Mouse (Mus musculus): ENCODE data around the gene Psmb5. TPM values are rescaled to one million over a fixed set of nuclear protein-coding genes. Genes with fewer than 3 reads are reported as not detected.

The Psmb5 gene
- polyA plus RNA-seq (2014; fragmentation: Nextera tagmentation; extraction: Ambion mirVana) = 428 and 435 TPM in 2 replicates

DNA sequence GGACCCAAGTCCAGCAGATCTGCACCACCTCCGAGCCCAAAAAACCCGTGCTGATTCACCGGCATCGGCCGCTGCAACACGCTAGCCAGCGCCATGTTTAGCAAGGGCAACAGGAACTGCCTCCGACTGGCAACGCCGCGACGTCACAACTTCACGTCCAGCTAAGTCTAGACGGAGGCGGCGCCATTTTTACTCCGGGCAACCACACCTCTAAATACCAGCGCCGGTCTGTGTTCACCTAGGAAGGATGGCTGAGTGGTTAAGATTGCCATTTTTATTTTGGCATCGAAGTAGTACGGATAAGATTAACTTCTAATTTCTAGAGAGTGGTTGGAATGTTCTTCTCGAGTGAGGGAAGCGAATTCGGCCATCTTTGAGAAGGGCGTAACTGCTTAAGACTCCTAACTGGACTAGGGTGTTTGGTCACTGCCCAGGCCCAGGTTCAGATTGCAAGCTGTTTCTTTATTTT lies at the start of gene Psmb5:
Psmb5 (minus strand) TSS at position 126 of the 469 bp plus-strand sequence.
- WGBS = under 1% methylated on average over 22 of the region's 25 CpGs
- Histone ChIP-seq H3K36me3 (ENCODE audit: control insufficient read depth, insufficient read depth, low read length) (0 out of 2 replicates have a peak, but pooled peaks cover 6% of the 10 kb centered on the region), H3K4me2 (ENCODE audit: low read depth, low read length) (peak within 1 kb of the TSS; percentile 83), H3K9ac (replicated peaks; ENCODE audit: low read depth, low read length) (peak within 1 kb of the TSS; percentile 85), H3K4me1 (ENCODE audit: control insufficient read depth, insufficient read depth, low read length) (peaks cover 7% of the 10 kb centered on the region; the same call in 1 of the 2 replicates), H3K27me3 (ENCODE audit: control insufficient read depth, insufficient read depth, low read length) (no peaks in the 10 kb centered on the region), H3K27ac (ENCODE audit: low read depth, low read length) (peak within 1 kb of the TSS; percentile 78), H3K9me3 (ENCODE audit: control insufficient read depth, low read length) (no peaks in the 10 kb centered on the region), H3K4me3 (ENCODE audit: low read depth, low read length) (peak within 1 kb of the TSS; percentile 80)
- peak; percentile 88 for ATAC-seq (ENCODE audit: low read depth)

DNA sequence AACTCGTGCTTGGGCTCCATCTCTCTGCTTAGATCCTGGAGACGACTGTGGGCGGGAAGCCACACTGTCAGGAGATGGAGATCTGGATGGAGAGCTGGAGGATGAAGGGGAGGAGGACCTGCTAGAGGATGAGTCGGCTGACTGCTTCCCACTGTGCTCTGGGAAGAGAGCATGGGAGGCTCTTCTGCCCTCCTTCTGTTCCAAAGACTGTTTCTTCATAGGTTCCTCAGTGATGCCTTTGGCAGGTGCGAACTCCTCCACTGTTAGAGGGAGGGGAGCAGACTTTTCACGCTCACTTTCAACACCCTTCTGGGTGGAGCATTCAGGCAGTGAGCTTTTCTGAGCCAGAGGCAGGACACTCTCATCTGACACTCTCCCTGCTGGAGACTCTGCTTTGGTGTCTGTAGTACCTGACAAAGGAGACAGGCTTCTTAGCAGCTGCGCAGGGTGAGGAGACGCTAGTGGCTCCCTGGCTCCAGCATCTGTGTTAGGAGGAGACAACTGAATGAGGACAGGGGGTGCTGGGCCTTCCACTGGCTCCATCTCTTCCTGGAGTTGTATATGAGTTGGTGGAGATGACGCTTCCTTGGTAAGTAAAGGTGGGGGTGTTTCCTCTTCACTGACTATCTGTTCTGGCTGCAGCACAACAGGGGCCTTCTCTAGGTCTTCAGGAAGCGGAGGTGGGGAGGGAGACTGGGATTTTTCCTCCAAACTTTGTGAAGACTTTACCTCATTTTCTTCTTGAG lies 46.8 kb upstream of the Psmb5 start:
- no peak for ATAC-seq (ENCODE audit: low read depth)
- Histone ChIP-seq H3K9ac (replicated peaks; ENCODE audit: low read depth, low read length) (no peak overlapping the region), H3K9me3 (ENCODE audit: control insufficient read depth, low read length) (no peaks in the 10 kb centered on the region), H3K4me1 (ENCODE audit: control insufficient read depth, insufficient read depth, low read length) (no peaks in the 10 kb centered on the region), H3K27me3 (ENCODE audit: control insufficient read depth, insufficient read depth, low read length) (no peaks in the 10 kb centered on the region), H3K4me2 (ENCODE audit: low read depth, low read length) (no peak overlapping the region), H3K36me3 (ENCODE audit: control insufficient read depth, insufficient read depth, low read length) (peaks cover 73% of the 10 kb centered on the region), H3K4me3 (ENCODE audit: low read depth, low read length) (no peak overlapping the region), H3K27ac (ENCODE audit: low read depth, low read length) (no peak overlapping the region)
- 94% methylated on average over 10 of the region's 10 CpGs for WGBS

DNA sequence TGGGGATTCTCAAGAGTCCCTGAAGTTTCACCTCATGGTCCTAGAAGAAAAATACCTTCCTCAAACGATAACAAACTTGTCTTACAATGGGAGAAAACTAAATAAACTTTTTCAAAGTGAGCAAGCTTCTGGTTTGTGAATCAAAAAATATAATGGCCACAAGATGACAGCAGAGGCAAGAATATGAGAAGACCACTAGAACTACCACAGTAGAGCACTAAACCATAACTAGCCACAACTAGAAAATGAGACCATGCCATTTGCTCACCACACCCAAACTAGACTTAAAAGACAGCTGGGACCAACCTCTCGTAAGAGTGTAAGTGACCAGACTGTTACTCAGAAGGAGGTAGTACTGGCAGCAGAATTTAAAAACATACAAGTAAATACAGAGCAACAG lies 42.2 kb upstream of the Psmb5 start:
- no peak overlapping the region for H3K4me2 ChIP-seq (ENCODE audit: low read depth, low read length)
- H3K4me3 ChIP-seq (ENCODE audit: low read depth, low read length) = no peak overlapping the region
- H3K9me3 ChIP-seq (ENCODE audit: control insufficient read depth, low read length) = no peaks in the 10 kb centered on the region
- no peaks in the 10 kb centered on the region for H3K4me1 ChIP-seq (ENCODE audit: control insufficient read depth, insufficient read depth, low read length)
- WGBS = 97% methylated on average over 2 of the region's 2 CpGs
- H3K9ac ChIP-seq (replicated peaks; ENCODE audit: low read depth, low read length) = no peak overlapping the region
- ATAC-seq (ENCODE audit: low read depth) = no peak
- H3K27ac ChIP-seq (ENCODE audit: low read depth, low read length) = no peak overlapping the region
- no peaks in the 10 kb centered on the region for H3K27me3 ChIP-seq (ENCODE audit: control insufficient read depth, insufficient read depth, low read length)
- peaks cover 67% of the 10 kb centered on the region for H3K36me3 ChIP-seq (ENCODE audit: control insufficient read depth, insufficient read depth, low read length)

DNA sequence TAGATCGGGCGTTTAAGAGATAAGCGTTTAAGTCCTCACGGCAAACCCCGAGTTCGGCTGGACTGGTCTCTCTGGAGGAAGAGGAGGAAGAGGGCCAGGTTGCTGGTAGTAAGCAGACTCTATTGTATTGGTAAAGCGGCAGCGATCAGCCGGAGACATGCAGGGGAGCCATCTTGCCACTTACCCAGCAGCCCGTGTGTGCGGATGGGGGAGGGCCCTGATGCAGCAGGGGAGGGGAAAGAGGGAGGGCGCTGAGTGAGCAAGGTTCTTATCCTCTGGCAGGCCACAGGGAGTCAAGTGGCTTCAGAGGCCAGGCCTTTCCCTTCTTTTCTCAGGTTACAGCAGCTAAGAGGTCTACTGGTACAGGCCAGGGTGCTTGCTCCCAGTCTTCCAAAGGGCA lies 35.7 kb upstream of the Psmb5 start:
- peaks cover 23% of the 10 kb centered on the region for H3K4me1 ChIP-seq (ENCODE audit: control insufficient read depth, insufficient read depth, low read length)
- H3K27ac ChIP-seq (ENCODE audit: low read depth, low read length) = peak overlapping the region; percentile 79
- H3K4me2 ChIP-seq (ENCODE audit: low read depth, low read length) = peak overlapping the region; percentile 85
- peak overlapping the region; percentile 78 for H3K9ac ChIP-seq (replicated peaks; ENCODE audit: low read depth, low read length)
- peak; percentile 89 for ATAC-seq (ENCODE audit: low read depth)
- no peaks in the 10 kb centered on the region for H3K9me3 ChIP-seq (ENCODE audit: control insufficient read depth, low read length)
- under 1% methylated on average over 12 of the region's 12 CpGs for WGBS
- H3K36me3 ChIP-seq (ENCODE audit: control insufficient read depth, insufficient read depth, low read length) = peaks cover 39% of the 10 kb centered on the region
- H3K4me3 ChIP-seq (ENCODE audit: low read depth, low read length) = peak overlapping the region; percentile 63
- no peaks in the 10 kb centered on the region for H3K27me3 ChIP-seq (ENCODE audit: control insufficient read depth, insufficient read depth, low read length)

DNA sequence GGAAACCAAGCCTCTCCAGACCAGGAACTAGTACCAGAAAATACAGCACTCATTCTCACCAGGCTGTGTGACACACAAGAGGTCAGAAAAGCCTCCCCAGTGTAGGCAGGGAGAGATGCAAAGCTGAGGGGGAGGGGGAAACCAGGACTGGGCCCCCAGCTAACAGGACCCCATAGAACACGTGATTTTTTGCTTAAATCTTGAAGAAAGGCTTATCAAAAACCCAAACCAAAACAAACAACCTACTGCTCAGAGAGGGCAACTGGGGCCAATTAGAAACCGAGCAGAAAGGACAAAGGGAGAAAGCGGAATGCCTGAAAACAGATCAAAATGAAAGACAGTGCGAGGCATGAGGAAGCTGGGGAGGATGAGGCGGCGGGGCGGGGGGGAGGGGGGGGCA lies 35.0 kb upstream of the Psmb5 start:
- no peaks in the 10 kb centered on the region for H3K27me3 ChIP-seq (ENCODE audit: control insufficient read depth, insufficient read depth, low read length)
- under 1% methylated on average over 7 of the region's 7 CpGs for WGBS
- peak overlapping the region; percentile 63 for H3K4me3 ChIP-seq (ENCODE audit: low read depth, low read length)
- peak overlapping the region; percentile 79 for H3K27ac ChIP-seq (ENCODE audit: low read depth, low read length)
- no peaks in the 10 kb centered on the region for H3K9me3 ChIP-seq (ENCODE audit: control insufficient read depth, low read length)
- peak overlapping the region; percentile 78 for H3K9ac ChIP-seq (replicated peaks; ENCODE audit: low read depth, low read length)
- ATAC-seq (ENCODE audit: low read depth) = no peak
- peaks cover 40% of the 10 kb centered on the region for H3K36me3 ChIP-seq (ENCODE audit: control insufficient read depth, insufficient read depth, low read length)
- peaks cover 24% of the 10 kb centered on the region for H3K4me1 ChIP-seq (ENCODE audit: control insufficient read depth, insufficient read depth, low read length)
- peak overlapping the region; percentile 85 for H3K4me2 ChIP-seq (ENCODE audit: low read depth, low read length)

DNA sequence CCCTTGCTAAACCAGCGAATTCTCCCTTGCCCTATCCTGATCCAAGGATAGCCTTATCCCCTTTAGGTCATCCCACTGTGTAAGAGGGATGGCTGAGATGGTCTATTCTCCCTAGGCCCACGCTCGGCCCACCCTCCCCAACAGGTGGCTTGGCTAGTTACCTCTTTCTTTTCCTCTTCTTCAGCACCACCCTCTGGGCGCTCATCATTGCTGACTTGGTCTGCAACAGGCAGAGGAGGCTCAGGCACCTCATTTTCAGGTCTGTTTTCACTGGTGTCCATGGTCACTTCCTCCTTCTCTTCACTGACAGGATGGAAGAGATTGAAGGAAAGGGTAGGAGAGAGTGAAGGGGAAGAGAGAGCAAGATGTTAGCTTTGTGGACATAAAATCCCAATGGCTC lies 33.7 kb upstream of the Psmb5 start:
- peaks cover 24% of the 10 kb centered on the region for H3K4me1 ChIP-seq (ENCODE audit: control insufficient read depth, insufficient read depth, low read length)
- no peaks in the 10 kb centered on the region for H3K9me3 ChIP-seq (ENCODE audit: control insufficient read depth, low read length)
- peak overlapping the region; percentile 6; the same call in 1 of the 2 replicates for H3K4me2 ChIP-seq (ENCODE audit: low read depth, low read length)
- no peak overlapping the region for H3K9ac ChIP-seq (replicated peaks; ENCODE audit: low read depth, low read length)
- no peak overlapping the region for H3K27ac ChIP-seq (ENCODE audit: low read depth, low read length)
- H3K4me3 ChIP-seq (ENCODE audit: low read depth, low read length) = peak overlapping the region; percentile 63; the same call in 1 of the 2 replicates
- H3K36me3 ChIP-seq (ENCODE audit: control insufficient read depth, insufficient read depth, low read length) = peaks cover 51% of the 10 kb centered on the region
- ATAC-seq (ENCODE audit: low read depth) = 0 out of 2 replicates have a peak, but pooled peaks have one; percentile 11
- 80% methylated on average over 4 of the region's 4 CpGs for WGBS
- H3K27me3 ChIP-seq (ENCODE audit: control insufficient read depth, insufficient read depth, low read length) = no peaks in the 10 kb centered on the region

DNA sequence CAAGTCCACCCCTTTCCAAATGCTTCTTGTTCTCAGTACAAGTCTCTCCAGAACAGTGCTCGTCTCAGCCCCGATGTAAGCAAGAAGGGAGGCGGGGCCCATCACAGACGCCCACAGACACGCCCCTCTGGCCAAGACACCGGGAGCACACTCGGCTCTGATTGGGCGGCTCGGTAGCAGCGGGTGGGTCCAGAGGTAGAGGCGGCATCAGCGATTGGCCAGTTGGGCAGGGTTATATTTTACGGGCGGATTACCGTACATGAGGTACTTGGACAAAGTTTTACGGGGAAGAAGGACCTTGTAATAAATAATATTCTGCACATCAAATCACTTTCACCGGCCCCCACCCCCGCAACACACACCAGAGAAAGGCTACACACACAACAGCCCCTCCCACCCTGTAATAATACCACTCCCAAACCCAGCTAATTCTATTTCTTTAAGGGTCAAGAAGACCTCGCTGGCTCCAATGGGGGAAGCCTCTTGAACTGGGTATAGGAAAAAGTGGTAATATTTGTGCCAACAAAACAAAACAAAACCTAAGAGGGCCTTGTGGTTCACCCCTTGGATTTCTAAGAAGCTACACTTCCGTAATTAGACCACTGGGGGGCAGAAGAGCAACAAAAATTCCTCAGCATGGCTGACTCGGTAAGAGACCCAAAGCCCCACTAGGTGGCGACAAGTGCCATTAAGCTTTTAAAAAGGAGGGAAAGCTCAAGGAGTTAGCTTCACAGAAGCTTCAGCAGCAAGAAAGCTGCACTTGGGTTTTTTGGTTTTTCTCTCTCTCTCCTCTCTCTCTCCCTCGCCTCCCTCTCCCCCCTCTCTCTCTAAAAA lies 33.0 kb upstream of the Psmb5 start:
- Histone ChIP-seq H3K9me3 (ENCODE audit: control insufficient read depth, low read length) (no peaks in the 10 kb centered on the region), H3K4me3 (ENCODE audit: low read depth, low read length) (no peak overlapping the region), H3K4me1 (ENCODE audit: control insufficient read depth, insufficient read depth, low read length) (peaks cover 24% of the 10 kb centered on the region), H3K4me2 (ENCODE audit: low read depth, low read length) (peak overlapping the region; percentile 6; the same call in 1 of the 2 replicates), H3K36me3 (ENCODE audit: control insufficient read depth, insufficient read depth, low read length) (peaks cover 52% of the 10 kb centered on the region), H3K27me3 (ENCODE audit: control insufficient read depth, insufficient read depth, low read length) (no peaks in the 10 kb centered on the region), H3K27ac (ENCODE audit: low read depth, low read length) (no peak overlapping the region), H3K9ac (replicated peaks; ENCODE audit: low read depth, low read length) (no peak overlapping the region)
- whole genome bisulfite sequencing = 69% methylated on average over 23 of the region's 23 CpGs
- ATAC-seq (ENCODE audit: low read depth) = peak; percentile 38

DNA sequence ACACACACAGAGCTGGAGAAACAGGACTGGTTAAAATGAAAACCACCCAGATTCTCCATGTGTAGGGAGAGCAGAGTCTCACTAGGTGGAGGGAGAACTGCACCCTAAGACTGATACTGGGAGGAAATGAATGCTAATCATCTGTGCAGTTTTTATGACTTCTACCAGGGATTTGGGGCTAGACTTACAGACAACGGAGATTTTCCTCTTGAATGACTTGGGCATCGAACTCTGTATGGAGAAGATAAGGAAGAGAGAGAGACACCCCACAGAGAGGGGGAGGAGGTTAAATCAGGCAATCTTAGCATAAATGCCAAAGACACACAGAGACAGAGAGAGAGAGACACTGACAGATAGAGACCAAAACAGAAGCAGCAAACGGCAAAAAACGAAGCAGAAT lies 30.1 kb upstream of the Psmb5 start:
- H3K4me1 ChIP-seq (ENCODE audit: control insufficient read depth, insufficient read depth, low read length) = peaks cover 24% of the 10 kb centered on the region
- ATAC-seq (ENCODE audit: low read depth) = no peak
- H3K4me3 ChIP-seq (ENCODE audit: low read depth, low read length) = no peak overlapping the region
- H3K27me3 ChIP-seq (ENCODE audit: control insufficient read depth, insufficient read depth, low read length) = no peaks in the 10 kb centered on the region
- WGBS = 81% methylated on average over 4 of the region's 4 CpGs
- H3K4me2 ChIP-seq (ENCODE audit: low read depth, low read length) = no peak overlapping the region
- peaks cover 79% of the 10 kb centered on the region for H3K36me3 ChIP-seq (ENCODE audit: control insufficient read depth, insufficient read depth, low read length)
- no peaks in the 10 kb centered on the region for H3K9me3 ChIP-seq (ENCODE audit: control insufficient read depth, low read length)
- H3K27ac ChIP-seq (ENCODE audit: low read depth, low read length) = no peak overlapping the region
- no peak overlapping the region for H3K9ac ChIP-seq (replicated peaks; ENCODE audit: low read depth, low read length)

Data from neural tube, embryonic 14.5 days (tissue).